Mouse (Mus musculus) lung, embryonic 14.5 days (tissue): ENCODE results near the gene Lyrm4. TPM values are rescaled to one million over a fixed set of nuclear protein-coding genes. Genes with fewer than 3 reads are reported as not detected.

Source experiments
- ATAC-seq: fragments of 200-750 bp; cut with Nextera tagmentation; 2 replicates; pipeline ENCODE4 v1.8.0; 2017; ENCODE audit warnings: mild to moderate bottlenecking, moderate TSS enrichment, moderate library complexity; ENCODE audit not compliant: insufficient read depth
- DNase-seq: peaks from one replicate; pipeline ENCODE4 v3.0.0-alpha.2; 2015
- H3K27ac ChIP-seq: fragments of 300-500 bp; sonication (generic); 2 replicates; pipeline ENCODE4 v1.5.1; 2014; ENCODE audit warnings: low read depth, mild to moderate bottlenecking, moderate library complexity
- H3K27me3 ChIP-seq: fragments of 300-500 bp; sonication (generic); 2 replicates; pipeline ENCODE4 v1.6.1; 2014; ENCODE audit warnings: low read length, control low read depth; ENCODE audit not compliant: insufficient read depth
- H3K36me3 ChIP-seq: fragments of 300-500 bp; sonication (generic); 2 replicates; pipeline ENCODE4 v1.6.1; 2014; ENCODE audit warnings: control low read depth; ENCODE audit not compliant: insufficient read depth
- H3K4me1 ChIP-seq: fragments of 300-500 bp; sonication (generic); 2 replicates; pipeline ENCODE4 v1.6.1; 2014; ENCODE audit warnings: antibody characterized with exemption, control low read depth; ENCODE audit not compliant: insufficient read depth
- H3K4me2 ChIP-seq: fragments of 300-500 bp; sonication (generic); 2 replicates; pipeline ENCODE4 v1.6.1; 2014; ENCODE audit warnings: mild to moderate bottlenecking
- H3K4me3 ChIP-seq: fragments of 300-500 bp; sonication (generic); 2 replicates; pipeline ENCODE4 v1.5.1; 2014; ENCODE audit warnings: low read depth, low read length
- H3K9ac ChIP-seq: fragments of 300-500 bp; sonication (generic); 2 replicates; pipeline ENCODE4 v1.6.1; 2014
- H3K9me3 ChIP-seq: fragments of 300-500 bp; sonication (generic); 2 replicates; pipeline ENCODE4 v1.6.1; 2016; ENCODE audit warnings: low read depth, low read length, control low read depth
- CTCF ChIP-seq: IDR thresholded peaks from 2 replicates; pipeline ENCODE4 v1.5.1; 2016; ENCODE audit warnings: antibody characterized with exemption, low read depth
- WGBS: fragments of 180-500 bp; shearing (Covaris S2); extraction: QIAGEN DNeasy Blood & Tissue Kit; methylation state at CpG from one replicate; pipeline ENCODE4 v1.1.7; 2014; 5-methylcytosine and 5-hydroxymethylcytosine counted together
- polyA plus RNA-seq: library from polyadenylated mRNA; unstranded; fragments of >200 nt; fragmentation: Nextera tagmentation; extraction: Ambion mirVana; gene quantifications from 2 replicates; pipeline ENCODE4 v1.2.1, GENCODE M21; 2014

Lyrm4 gene
- polyA plus RNA-seq, 1 experiment from 2014 or later: 25.9 TPM

GRCm38 (mm10) chr13:36129360-36130054 lies 12.2 kb upstream of the Lyrm4 start:
- 93% methylated on average over 2 of the region's 2 CpGs for WGBS
- no peak overlapping the region for H3K4me2 ChIP-seq
- no peaks in the 10 kb centered on the region for H3K36me3 ChIP-seq
- no peak for ATAC-seq
- H3K27ac ChIP-seq: no peak overlapping the region
- H3K27me3 ChIP-seq: no peaks in the 10 kb centered on the region
- H3K9me3 ChIP-seq: no peaks in the 10 kb centered on the region
- H3K9ac ChIP-seq: no peak overlapping the region
- H3K4me1 ChIP-seq: no peaks in the 10 kb centered on the region
- H3K4me3 ChIP-seq: no peak overlapping the region
- no peak for DNase-seq
- TF ChIP-seq CTCF: no peak

GRCm38 (mm10) chr13:36120606-36121005 lies 3.3 kb upstream of the Lyrm4 start:
- no peaks in the 10 kb centered on the region for H3K36me3 ChIP-seq
- H3K4me2 ChIP-seq: no peak overlapping the region
- no peak for ATAC-seq
- no peaks in the 10 kb centered on the region for H3K4me1 ChIP-seq
- no peak for TF ChIP-seq CTCF
- no peaks in the 10 kb centered on the region for H3K9me3 ChIP-seq
- no peak overlapping the region for H3K9ac ChIP-seq
- H3K27me3 ChIP-seq: no peaks in the 10 kb centered on the region
- H3K4me3 ChIP-seq: no peak overlapping the region
- H3K27ac ChIP-seq: no peak overlapping the region
- no peak for DNase-seq

GRCm38 (mm10) chr13:36119684-36120083 lies 2.4 kb upstream of the Lyrm4 start:
- Histone ChIP-seq H3K27me3 (no peaks in the 10 kb centered on the region), H3K4me2 (no peak overlapping the region), H3K27ac (no peak overlapping the region), H3K9me3 (no peaks in the 10 kb centered on the region), H3K4me1 (no peaks in the 10 kb centered on the region), H3K4me3 (no peak overlapping the region), H3K36me3 (no peaks in the 10 kb centered on the region), H3K9ac (no peak overlapping the region)
- WGBS: 74% methylated on average over 4 of the region's 4 CpGs
- ATAC-seq (no peak), DNase-seq (no peak)
- TF ChIP-seq CTCF: no peak

GRCm38 (mm10) chr13:36116520-36117142 lies 695 bp downstream of the Lyrm4 start:
- Histone ChIP-seq H3K4me1 (no peaks in the 10 kb centered on the region), H3K9me3 (no peaks in the 10 kb centered on the region), H3K4me2 (peak overlapping the region; percentile 81), H3K27me3 (no peaks in the 10 kb centered on the region), H3K27ac (peak overlapping the region; percentile 95), H3K4me3 (peak overlapping the region; percentile 63), H3K36me3 (no peaks in the 10 kb centered on the region), H3K9ac (peak overlapping the region; percentile 66)
- WGBS: 6% methylated on average over 21 of the region's 21 CpGs
- TF ChIP-seq CTCF: no peak
- peak; percentile 37 for DNase-seq
- peak; percentile 19; the same call in 1 of the 2 replicates for ATAC-seq

GRCm38 (mm10) chr13:36113181-36113580 lies 4.1 kb downstream of the Lyrm4 start:
- H3K9me3 ChIP-seq: no peaks in the 10 kb centered on the region
- H3K27ac ChIP-seq: no peak overlapping the region
- H3K27me3 ChIP-seq: no peaks in the 10 kb centered on the region
- ATAC-seq (no peak), DNase-seq (no peak)
- no peaks in the 10 kb centered on the region for H3K36me3 ChIP-seq
- H3K4me1 ChIP-seq: no peaks in the 10 kb centered on the region
- 93% methylated on average over 5 of the region's 5 CpGs for WGBS
- H3K4me2 ChIP-seq: no peak overlapping the region
- no peak for TF ChIP-seq CTCF
- no peak overlapping the region for H3K9ac ChIP-seq
- H3K4me3 ChIP-seq: no peak overlapping the region

- Histone ChIP-seq H3K9me3 (no peaks in the 10 kb centered on the region), H3K4me1 (no peaks in the 10 kb centered on the region), H3K4me2 (no peak overlapping the region), H3K27me3 (no peaks in the 10 kb centered on the region), H3K36me3 (no peaks in the 10 kb centered on the region), H3K27ac (no peak overlapping the region), H3K4me3 (no peak overlapping the region), H3K9ac (no peak overlapping the region)
- DNase-seq (no peak), ATAC-seq (no peak)
- WGBS: 94% methylated on average over 2 of the region's 2 CpGs
- no peak for TF ChIP-seq CTCF
Measured at GRCm38 (mm10) chr13:36111331-36111730, 6.0 kb downstream of the Lyrm4 start.

- DNase-seq (no peak), ATAC-seq (no peak)
- Histone ChIP-seq H3K9ac (no peak overlapping the region), H3K36me3 (no peaks in the 10 kb centered on the region), H3K27me3 (no peaks in the 10 kb centered on the region), H3K4me3 (no peak overlapping the region), H3K27ac (no peak overlapping the region), H3K9me3 (no peaks in the 10 kb centered on the region), H3K4me2 (no peak overlapping the region), H3K4me1 (no peaks in the 10 kb centered on the region)
- TF ChIP-seq CTCF: no peak
- WGBS: 90% methylated on average over 4 of the region's 4 CpGs
Measured at GRCm38 (mm10) chr13:36108528-36108927, 8.8 kb downstream of the Lyrm4 start.
